Mouse (Mus musculus): ENCODE data around the gene Dglucy. TPM values are rescaled to one million over a fixed set of nuclear protein-coding genes. Genes with fewer than 3 reads are reported as not detected.

Dglucy gene
- polyA plus RNA-seq, 1 experiment from 2014 or later = 1.6 TPM

GRCm38 (mm10) chr12:100943146-100943545 lies 164.3 kb downstream of the Dglucy start:
- H3K4me3 ChIP-seq (ENCODE audit: low read depth, low read length) = no peak overlapping the region
- H3K9me3 ChIP-seq (replicated peaks; ENCODE audit: control insufficient read depth, low read length) = no peaks in the 10 kb centered on the region
- H3K4me2 ChIP-seq = no peak overlapping the region
- WGBS (ENCODE audit: insufficient replicate concordance) = 66% methylated on average over 4 of the region's 4 CpGs
- peaks cover 68% of the 10 kb centered on the region for H3K27me3 ChIP-seq (ENCODE audit: control insufficient read depth, insufficient read depth, low read length)
- no peak overlapping the region for H3K9ac ChIP-seq (ENCODE audit: low read depth, low read length)
- no peak for ATAC-seq (replicated peaks; ENCODE audit: insufficient number of reproducible peaks, low FRiP score, low TSS enrichment)
- no peaks in the 10 kb centered on the region for H3K36me3 ChIP-seq (ENCODE audit: control insufficient read depth, insufficient read depth, low read length)
- no peaks in the 10 kb centered on the region for H3K4me1 ChIP-seq (ENCODE audit: control insufficient read depth, insufficient read depth, low read length)
- no peak overlapping the region for H3K27ac ChIP-seq (ENCODE audit: low read depth, low read length)

DNA sequence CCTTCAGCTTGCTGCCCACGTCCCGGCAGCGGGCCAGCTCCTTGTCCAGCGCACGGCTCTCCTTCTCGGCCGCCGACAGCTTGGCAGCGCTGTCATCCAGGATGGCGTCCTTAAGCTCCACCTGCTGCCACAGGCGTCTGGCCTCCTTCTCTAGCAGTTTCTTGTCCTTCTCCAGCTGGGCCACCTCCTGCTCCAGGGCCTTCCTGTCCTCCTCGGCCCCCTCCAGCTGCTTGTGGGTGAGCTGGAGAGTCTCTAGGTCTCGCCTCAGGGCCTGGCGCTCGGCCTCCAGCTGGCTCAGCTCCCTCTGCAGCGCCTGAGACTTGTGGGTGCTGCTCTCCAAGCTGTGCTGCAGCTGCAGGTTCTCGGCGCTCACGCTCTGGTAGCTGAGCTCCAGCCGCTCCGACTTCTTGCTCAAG lies 166.1 kb downstream of the Dglucy start:
- peaks cover 70% of the 10 kb centered on the region for H3K27me3 ChIP-seq (ENCODE audit: control insufficient read depth, insufficient read depth, low read length)
- no peak overlapping the region for H3K9ac ChIP-seq (ENCODE audit: low read depth, low read length)
- H3K4me2 ChIP-seq = no peak overlapping the region
- 86% methylated on average over 21 of the region's 21 CpGs for WGBS (ENCODE audit: insufficient replicate concordance)
- no peaks in the 10 kb centered on the region for H3K36me3 ChIP-seq (ENCODE audit: control insufficient read depth, insufficient read depth, low read length)
- H3K9me3 ChIP-seq (replicated peaks; ENCODE audit: control insufficient read depth, low read length) = no peaks in the 10 kb centered on the region
- no peaks in the 10 kb centered on the region for H3K4me1 ChIP-seq (ENCODE audit: control insufficient read depth, insufficient read depth, low read length)
- no peak for ATAC-seq (replicated peaks; ENCODE audit: insufficient number of reproducible peaks, low FRiP score, low TSS enrichment)
- no peak overlapping the region for H3K27ac ChIP-seq (ENCODE audit: low read depth, low read length)
- no peak overlapping the region for H3K4me3 ChIP-seq (ENCODE audit: low read depth, low read length)

DNA sequence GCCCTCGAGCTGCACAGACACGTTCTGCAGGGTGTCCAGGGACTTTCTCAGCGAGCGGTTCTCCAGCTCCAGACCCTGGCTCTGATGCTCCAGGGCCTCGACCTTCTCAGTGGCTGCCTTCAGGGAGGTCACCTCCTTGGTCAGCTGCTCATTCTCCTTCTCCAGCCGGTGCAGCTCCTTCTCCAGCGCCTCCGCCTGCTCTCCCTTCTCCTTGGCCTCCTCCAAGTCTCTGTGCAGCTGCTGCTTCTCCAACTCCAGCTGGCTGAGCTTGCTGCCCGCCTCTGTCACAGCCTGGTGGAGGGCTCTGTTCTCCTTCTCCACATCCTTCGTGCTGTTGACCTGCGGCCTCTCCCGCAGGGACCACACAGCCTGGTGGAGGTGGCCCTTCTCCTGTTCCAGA lies 166.6 kb downstream of the Dglucy start:
- WGBS (ENCODE audit: insufficient replicate concordance) = 79% methylated on average over 12 of the region's 12 CpGs
- Histone ChIP-seq H3K27me3 (ENCODE audit: control insufficient read depth, insufficient read depth, low read length) (peaks cover 72% of the 10 kb centered on the region), H3K27ac (ENCODE audit: low read depth, low read length) (no peak overlapping the region), H3K36me3 (ENCODE audit: control insufficient read depth, insufficient read depth, low read length) (no peaks in the 10 kb centered on the region), H3K9me3 (replicated peaks; ENCODE audit: control insufficient read depth, low read length) (no peaks in the 10 kb centered on the region), H3K9ac (ENCODE audit: low read depth, low read length) (no peak overlapping the region), H3K4me1 (ENCODE audit: control insufficient read depth, insufficient read depth, low read length) (no peaks in the 10 kb centered on the region), H3K4me3 (ENCODE audit: low read depth, low read length) (no peak overlapping the region), H3K4me2 (no peak overlapping the region)
- ATAC-seq (replicated peaks; ENCODE audit: insufficient number of reproducible peaks, low FRiP score, low TSS enrichment) = no peak

DNA sequence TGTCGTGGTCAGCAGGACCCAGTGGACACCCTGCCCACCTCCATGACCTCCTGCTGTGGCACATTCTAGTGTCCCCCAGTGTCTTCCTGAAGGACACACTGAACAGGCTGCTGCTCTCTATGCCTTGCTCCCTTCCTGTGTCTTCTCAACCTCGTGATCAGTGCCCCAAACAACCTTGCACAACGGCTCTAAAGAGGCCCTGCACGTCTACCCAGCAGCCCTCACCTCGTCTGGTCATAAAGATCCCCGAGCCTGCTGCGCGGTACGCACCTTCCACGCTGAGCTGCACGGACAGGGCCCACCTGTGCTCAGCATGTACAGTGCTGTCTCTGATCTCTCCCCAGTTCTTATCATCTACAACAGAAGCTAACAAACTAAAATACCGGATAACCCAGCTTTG lies 167.1 kb downstream of the Dglucy start:
- Histone ChIP-seq H3K4me1 (ENCODE audit: control insufficient read depth, insufficient read depth, low read length) (no peaks in the 10 kb centered on the region), H3K27ac (ENCODE audit: low read depth, low read length) (no peak overlapping the region), H3K27me3 (ENCODE audit: control insufficient read depth, insufficient read depth, low read length) (peaks cover 70% of the 10 kb centered on the region), H3K4me3 (ENCODE audit: low read depth, low read length) (no peak overlapping the region), H3K36me3 (ENCODE audit: control insufficient read depth, insufficient read depth, low read length) (no peaks in the 10 kb centered on the region), H3K9me3 (replicated peaks; ENCODE audit: control insufficient read depth, low read length) (no peaks in the 10 kb centered on the region), H3K9ac (ENCODE audit: low read depth, low read length) (no peak overlapping the region), H3K4me2 (no peak overlapping the region)
- ATAC-seq (replicated peaks; ENCODE audit: insufficient number of reproducible peaks, low FRiP score, low TSS enrichment) = no peak
- WGBS (ENCODE audit: insufficient replicate concordance) = 86% methylated on average over 12 of the region's 12 CpGs

Other genes starting within 250 kb of the Dglucy start
- gene Rps6ka5, start 52.1 kb upstream of the Dglucy start, polyA plus RNA-seq (2014; fragmentation: Nextera tagmentation; extraction: Ambion mirVana) = 4.7 and 6.1 TPM in 2 replicates
- 3.2 and 4.2 TPM in 2 replicates for gene Gpr68, start 129.1 kb downstream of the Dglucy start, polyA plus RNA-seq (2014; fragmentation: Nextera tagmentation; extraction: Ambion mirVana)
- gene Ccdc88c, start 250.0 kb downstream of the Dglucy start, polyA plus RNA-seq (2014; fragmentation: Nextera tagmentation; extraction: Ambion mirVana) = 2.0 and 3.1 TPM in 2 replicates

Measured in heart, embryonic 11.5 days (tissue).